Mouse (Mus musculus): ENCODE measurements at regions not wholly inside any gene's neighbourhood (a gene's known extent, or its start where the extent isn't known, plus 50 kb on each side); places are given as distances from the start of the nearest gene placed in this dataset.

GRCm38 (mm10) chr8:8193036-8193435, 468.0 kb downstream of the Efnb2 start:
- DNase-seq (ENCODE audit: low read depth, low spot score), result no peak

DNA sequence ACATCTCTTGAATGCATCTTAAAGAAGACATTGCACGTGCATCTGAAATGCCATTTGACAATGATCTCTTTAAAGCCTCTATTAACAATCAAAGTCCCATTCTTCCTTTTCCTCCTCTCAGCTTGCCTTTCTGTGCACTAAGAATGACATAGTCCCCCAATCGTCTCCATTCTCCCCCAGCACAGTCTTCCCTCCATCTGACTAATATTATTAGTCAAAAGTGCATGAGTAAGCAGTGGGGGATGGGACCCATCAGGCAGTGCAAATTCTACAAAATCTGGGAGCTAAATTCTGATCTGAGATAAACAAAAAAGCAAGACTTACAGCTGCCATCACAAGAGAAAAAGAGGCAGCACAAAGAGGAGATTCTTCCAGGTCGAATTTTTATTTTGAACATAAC, 475.0 kb downstream of the Efnb2 start:
- DNase-seq (ENCODE audit: low read depth, low spot score), result no peak

DNA sequence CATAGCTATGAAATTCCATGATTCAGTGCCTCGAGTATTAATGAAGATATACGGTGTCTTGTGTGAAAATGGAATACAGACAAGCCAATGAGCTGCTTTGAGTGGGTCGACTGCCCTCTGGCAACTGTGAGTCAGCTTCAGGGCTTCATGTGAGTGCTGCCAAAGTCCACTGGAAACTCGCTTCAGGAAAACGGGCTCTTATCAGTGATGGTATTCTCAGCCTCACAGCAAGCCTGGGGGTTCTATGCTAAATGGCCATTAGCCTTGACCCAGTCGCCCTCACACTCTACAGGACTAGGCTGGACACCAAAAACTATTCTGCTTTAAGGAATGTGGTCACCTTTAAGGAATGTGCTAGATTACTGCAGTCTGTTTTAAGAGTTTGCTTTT, 477.8 kb downstream of the Efnb2 start:
- DNase-seq (ENCODE audit: low read depth, low spot score), result no peak

DNA sequence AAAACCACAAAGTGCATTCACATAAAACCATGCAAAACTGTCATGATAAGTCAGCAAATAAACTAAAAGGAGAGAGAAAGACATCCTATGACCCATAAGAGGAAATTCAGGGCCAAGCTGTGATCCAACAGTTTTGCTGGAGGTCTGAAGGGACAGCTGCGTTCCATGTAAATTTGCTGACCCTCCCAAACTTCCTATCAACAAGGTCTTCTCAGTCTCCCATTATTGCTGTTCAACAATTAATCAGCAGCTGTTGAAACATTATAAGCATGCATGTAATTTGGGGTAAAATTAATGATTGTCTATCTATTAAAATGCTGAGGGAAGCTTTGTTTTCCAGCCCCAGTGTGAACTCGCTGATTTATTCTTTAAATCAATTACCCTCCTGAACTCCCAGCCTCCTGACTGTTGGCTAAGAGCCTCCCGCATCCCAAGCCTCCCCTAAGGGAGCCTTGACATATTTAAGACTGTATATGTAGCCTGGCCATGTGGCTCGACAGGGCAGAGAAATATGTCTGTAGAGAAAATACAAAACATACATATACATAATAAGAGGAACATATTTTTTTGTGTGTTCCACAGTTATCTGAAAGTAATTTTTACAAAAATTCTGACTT, 478.3 kb downstream of the Efnb2 start:
- DNase-seq (ENCODE audit: low read depth, low spot score), result no peak

DNA sequence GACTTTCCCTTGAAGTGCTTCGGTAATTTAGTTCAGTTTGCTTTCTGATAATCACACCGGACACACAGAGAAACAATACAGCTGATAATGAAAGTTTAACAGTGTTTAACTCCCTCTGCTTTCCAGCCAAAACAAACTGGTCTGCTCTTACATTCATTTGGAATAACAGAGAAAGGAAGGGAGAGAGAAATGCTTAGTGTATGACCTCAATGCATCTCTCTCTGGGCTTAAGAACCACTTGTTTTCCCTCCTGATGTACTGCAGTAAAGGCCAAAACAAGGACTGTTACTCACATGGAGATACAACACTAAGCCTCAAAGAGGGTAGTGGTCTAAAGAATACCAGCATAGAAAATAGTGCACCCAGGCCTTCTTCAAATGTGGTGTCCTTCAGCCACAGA, 478.9 kb downstream of the Efnb2 start:
- DNase-seq (ENCODE audit: low read depth, low spot score), result no peak

- no peak for DNase-seq (ENCODE audit: low read depth, low spot score)
Observed at GRCm38 (mm10) chr8:8174286-8174685, 486.8 kb downstream of the Efnb2 start.

GRCm38 (mm10) chr8:8168674-8169073, 492.4 kb downstream of the Efnb2 start:
- DNase-seq (ENCODE audit: low read depth, low spot score), result no peak

DNA sequence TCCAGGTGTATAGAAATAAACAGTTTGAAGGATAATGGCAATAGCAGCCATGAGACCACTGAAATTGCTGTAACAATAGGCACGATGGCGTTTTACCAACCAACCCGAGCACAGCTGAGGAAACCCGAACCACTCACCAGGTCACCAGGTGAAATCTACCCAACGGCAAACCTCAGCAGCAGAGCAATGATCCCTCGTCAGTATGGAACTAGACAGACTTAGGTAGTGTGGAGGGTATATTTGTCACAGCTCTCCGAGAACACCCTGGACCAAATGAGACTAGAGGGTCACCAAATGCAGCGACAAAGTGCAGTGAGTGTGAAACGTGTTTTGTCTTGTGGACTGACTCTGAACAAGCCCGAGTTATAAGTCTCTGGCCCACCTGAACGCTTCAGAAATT, 492.8 kb downstream of the Efnb2 start:
- no peak for DNase-seq (ENCODE audit: low read depth, low spot score)

- no peak for DNase-seq (ENCODE audit: low read depth, low spot score)
Observed at GRCm38 (mm10) chr8:8147527-8147926, 513.5 kb downstream of the Efnb2 start.

- peak; percentile 49 for DNase-seq (ENCODE audit: low read depth, low spot score)
Observed at GRCm38 (mm10) chr8:8142933-8143495, 518.0 kb downstream of the Efnb2 start.

- no peak for DNase-seq (ENCODE audit: low read depth, low spot score)
Observed at GRCm38 (mm10) chr8:8142461-8142860, 518.6 kb downstream of the Efnb2 start.

DNA sequence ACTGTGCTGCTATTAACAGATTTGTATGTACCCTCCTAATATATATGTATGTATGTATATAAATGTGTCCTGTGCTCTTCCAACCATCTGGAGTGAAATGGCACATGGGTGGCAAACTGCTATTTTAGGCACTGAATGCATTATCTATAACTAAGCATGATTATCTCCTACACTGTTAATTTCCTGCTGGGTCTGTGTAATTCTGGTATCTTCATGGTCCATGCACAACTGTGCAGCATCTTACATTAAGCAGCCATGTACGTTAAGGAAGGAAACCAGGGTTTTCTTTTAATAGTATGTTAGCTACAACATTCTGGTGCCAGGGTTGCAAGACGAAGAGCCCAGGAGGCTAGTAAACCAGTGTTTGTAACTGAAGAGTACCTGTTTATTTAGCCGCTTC, 521.3 kb downstream of the Efnb2 start:
- DNase-seq (ENCODE audit: low read depth, low spot score), result no peak

- DNase-seq (ENCODE audit: low read depth, low spot score), result peak; percentile 39
Observed at GRCm38 (mm10) chr8:8133001-8133785, 527.8 kb downstream of the Efnb2 start.

GRCm38 (mm10) chr8:8131961-8132376, 529.1 kb downstream of the Efnb2 start:
- DNase-seq (ENCODE audit: low read depth, low spot score), result no peak

- no peak for DNase-seq (ENCODE audit: low read depth, low spot score)
Observed at GRCm38 (mm10) chr8:8130806-8131205, 530.2 kb downstream of the Efnb2 start.

GRCm38 (mm10) chr8:8115595-8116429, 545.2 kb downstream of the Efnb2 start:
- no peak for DNase-seq (ENCODE audit: low read depth, low spot score)

GRCm38 (mm10) chr8:8114604-8115003, 546.4 kb downstream of the Efnb2 start:
- no peak for DNase-seq (ENCODE audit: low read depth, low spot score)

DNA sequence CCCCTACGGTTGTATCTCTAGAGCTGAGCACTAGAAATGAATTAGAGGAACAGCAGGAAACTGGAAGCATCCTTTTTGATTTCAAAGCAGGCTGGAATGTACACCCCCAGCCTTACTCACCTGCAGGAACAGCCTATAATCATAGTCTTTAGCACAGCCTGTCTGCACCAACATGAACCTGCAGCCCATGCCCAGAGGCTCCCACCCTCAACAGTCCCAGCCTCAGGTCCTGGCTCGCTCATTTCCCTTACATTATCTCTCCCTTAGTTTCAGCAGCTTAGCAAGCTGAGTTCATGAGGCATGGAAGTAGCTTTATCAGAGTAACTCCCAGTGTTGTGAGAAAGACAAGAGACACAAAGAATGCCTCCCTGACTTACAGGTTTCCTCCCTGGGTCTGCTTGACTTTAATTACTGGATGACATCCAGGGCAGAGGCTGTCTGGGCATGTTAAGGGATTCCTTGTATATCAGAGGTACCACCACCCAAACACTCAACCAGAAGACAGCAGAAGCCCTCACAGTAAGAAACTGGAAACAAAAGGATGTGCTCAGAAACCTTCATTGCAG, 551.2 kb downstream of the Efnb2 start:
- DNase-seq (ENCODE audit: low read depth, low spot score), result no peak

GRCm38 (mm10) chr8:8103492-8103891, 557.5 kb downstream of the Efnb2 start:
- DNase-seq (ENCODE audit: low read depth, low spot score), result no peak

DNA sequence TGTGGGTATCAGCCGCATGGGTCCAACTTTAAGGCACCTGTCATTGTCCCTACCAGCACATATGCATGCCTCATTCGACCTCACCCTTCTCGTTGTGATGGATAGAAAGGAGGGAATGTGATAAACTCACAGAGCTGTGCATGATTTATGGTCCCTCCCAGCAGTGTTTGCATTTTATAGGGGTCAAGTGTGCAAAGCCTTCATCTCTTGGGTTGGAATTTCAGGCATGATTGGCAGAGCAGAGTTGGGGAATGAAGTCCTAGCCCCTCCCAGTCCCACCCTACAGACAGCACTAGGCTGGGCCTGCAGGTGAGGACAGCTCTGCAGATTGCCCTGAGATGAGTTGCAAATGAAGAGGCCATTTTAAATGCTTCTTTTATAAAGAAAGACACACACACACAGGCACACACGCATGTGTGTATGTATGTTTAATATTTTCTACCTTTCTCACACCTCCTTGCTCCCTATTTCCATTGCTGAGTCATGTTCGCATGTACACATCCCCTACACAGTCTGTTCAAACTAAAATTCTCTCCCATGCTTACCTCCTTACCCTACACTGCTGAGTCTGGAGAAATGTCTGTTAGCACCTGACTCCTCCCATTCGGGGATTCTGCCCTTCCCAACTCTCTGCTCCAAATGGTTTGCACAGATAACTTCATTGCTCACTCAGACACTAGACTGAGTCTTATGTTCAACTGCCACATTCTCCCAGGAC, 558.9 kb downstream of the Efnb2 start:
- DNase-seq (ENCODE audit: low read depth, low spot score), result no peak

- DNase-seq (ENCODE audit: low read depth, low spot score), result no peak
Observed at GRCm38 (mm10) chr8:8092551-8092950, 568.5 kb downstream of the Efnb2 start.
